Mouse (Mus musculus): Measurements from ENCODE around the gene Vmn1r36. TPM values are rescaled to one million over a fixed set of nuclear protein-coding genes. Genes with fewer than 3 reads are reported as not detected.
"Not testable (repeated sequence)": the region's sequence is repeated elsewhere in the genome, so short reads cannot be mapped to it uniquely, and the experiment has no call there.

Gene Vmn1r36
- polyA plus RNA-seq (2012; fragmentation: generic; extraction: Trizol) = not detected

- not testable (repeated sequence) for H3K36me3 ChIP-seq (ENCODE audit: control insufficient read depth, insufficient read depth); H3K79me2 ChIP-seq (ENCODE audit: control insufficient read depth, insufficient read depth); H3K4me2 ChIP-seq (ENCODE audit: low read depth); H3K27me3 ChIP-seq (ENCODE audit: control insufficient read depth, insufficient read depth, insufficient read length); H3ac ChIP-seq (ENCODE audit: control insufficient read depth, insufficient read length); H3K4me3 ChIP-seq
Observed at GRCm38 (mm10) chr6:66719068-66719467, at the start of gene Vmn1r36. Gene Vmn1r36, minus strand, starts transcription at chr6:66719168.

- H3K79me2 ChIP-seq (ENCODE audit: control insufficient read depth, insufficient read depth); H3K36me3 ChIP-seq (ENCODE audit: control insufficient read depth, insufficient read depth): not testable (repeated sequence)
Observed at GRCm38 (mm10) chr6:66729082-66729481, 10.1 kb upstream of the Vmn1r36 start, which contains the start of gene Vmn1r37. Gene Vmn1r37, plus strand, starts transcription at chr6:66729382.

GRCm38 (mm10) chr6:66713854-66714253 is 5.1 kb downstream of the Vmn1r36 start:
- Histone ChIP-seq H3K36me3 (ENCODE audit: control insufficient read depth, insufficient read depth) (no peaks in the 10 kb centered on the region), H3K4me3 (no peak overlapping the region), H3K79me2 (ENCODE audit: control insufficient read depth, insufficient read depth) (no peaks in the 10 kb centered on the region), H3ac (ENCODE audit: control insufficient read depth, insufficient read length) (no peak overlapping the region), H3K27me3 (ENCODE audit: control insufficient read depth, insufficient read depth, insufficient read length) (no peaks in the 10 kb centered on the region), H3K4me2 (ENCODE audit: low read depth) (no peak overlapping the region)
- no peak for TF ChIP-seq SRF (IDR thresholded peaks at IDR 0.05; ENCODE audit: control insufficient read depth, insufficient read length, low read depth)
- no peak for TF ChIP-seq TCF3 (IDR thresholded peaks at IDR 0.05; ENCODE audit: insufficient read length, low read depth)
- no peak for TF ChIP-seq REST (IDR thresholded peaks at IDR 0.05; ENCODE audit: insufficient read depth, insufficient read length)
- TF ChIP-seq POLR2AphosphoS2 (IDR thresholded peaks at IDR 0.05; ENCODE audit: insufficient read length, low read depth) = no peak
- no peak for TF ChIP-seq CEBPB (IDR thresholded peaks at IDR 0.05; ENCODE audit: insufficient read depth, poor library complexity, severe bottlenecking)

More at GRCm38 (mm10) chr6:66729082-66729481, 10.1 kb upstream of the Vmn1r36 start, which contains the start of gene Vmn1r37:
- not testable (repeated sequence) for H3K4me2 ChIP-seq (ENCODE audit: low read depth); H3K27me3 ChIP-seq (ENCODE audit: control insufficient read depth, insufficient read depth, insufficient read length); H3ac ChIP-seq (ENCODE audit: control insufficient read depth, insufficient read length); H3K4me3 ChIP-seq

- H3K36me3 ChIP-seq (ENCODE audit: control insufficient read depth, insufficient read depth) = no peaks in the 10 kb centered on the region
- H3K4me3 ChIP-seq = no peak overlapping the region
- H3K4me2 ChIP-seq (ENCODE audit: low read depth) = no peak overlapping the region
- H3K27me3 ChIP-seq (ENCODE audit: control insufficient read depth, insufficient read depth, insufficient read length) = no peaks in the 10 kb centered on the region
- H3ac ChIP-seq (ENCODE audit: control insufficient read depth, insufficient read length) = no peak overlapping the region
- no peak for TF ChIP-seq REST (IDR thresholded peaks at IDR 0.05; ENCODE audit: insufficient read depth, insufficient read length)
- no peak for TF ChIP-seq E2F4 (IDR thresholded peaks at IDR 0.05; ENCODE audit: insufficient read depth)
- no peak for TF ChIP-seq SRF (IDR thresholded peaks at IDR 0.05; ENCODE audit: control insufficient read depth, insufficient read length, low read depth)
- TF ChIP-seq TCF12 (IDR thresholded peaks at IDR 0.05; ENCODE audit: insufficient read depth, poor library complexity, severe bottlenecking) = no peak
- TF ChIP-seq MYOD1 (IDR thresholded peaks at IDR 0.05; ENCODE audit: control insufficient read depth in 1 of 3, insufficient read length in 2 of 3, low read depth in 2 of 3) = no peak
- TF ChIP-seq MAX (IDR thresholded peaks at IDR 0.05; ENCODE audit: low read depth) = no peak
- no peak for TF ChIP-seq CEBPB (IDR thresholded peaks at IDR 0.05; ENCODE audit: insufficient read depth, poor library complexity, severe bottlenecking)
- TF ChIP-seq TCF3 (IDR thresholded peaks at IDR 0.05; ENCODE audit: insufficient read length, low read depth) = no peak
- no peak for TF ChIP-seq MYOG (IDR thresholded peaks at IDR 0.05; ENCODE audit: control insufficient read depth in 1 of 3, insufficient read depth in 1 of 3, insufficient read length in 2 of 3, low read depth in 2 of 3)
- TF ChIP-seq POLR2AphosphoS2 (IDR thresholded peaks at IDR 0.05; ENCODE audit: insufficient read length, low read depth) = no peak
- TF ChIP-seq USF1 (IDR thresholded peaks at IDR 0.05; ENCODE audit: low read depth) = no peak
- TF ChIP-seq POLR2A (IDR thresholded peaks at IDR 0.05; ENCODE audit: insufficient read length, low read depth) = no peak
- no peaks in the 10 kb centered on the region for H3K79me2 ChIP-seq (ENCODE audit: control insufficient read depth, insufficient read depth)
Observed at GRCm38 (mm10) chr6:66708901-66709300, 10.1 kb downstream of the Vmn1r36 start.

- Histone ChIP-seq H3K4me2 (ENCODE audit: low read depth) (no peak within 1 kb of the TSS), H3K79me2 (ENCODE audit: control insufficient read depth, insufficient read depth) (no peaks in the 10 kb centered on the region), H3K27me3 (ENCODE audit: control insufficient read depth, insufficient read depth, insufficient read length) (no peaks in the 10 kb centered on the region), H3ac (ENCODE audit: control insufficient read depth, insufficient read length) (no peak within 1 kb of the TSS), H3K36me3 (ENCODE audit: control insufficient read depth, insufficient read depth) (no peaks in the 10 kb centered on the region), H3K4me3 (no peak within 1 kb of the TSS)
- no peak for TF ChIP-seq MYOG (IDR thresholded peaks at IDR 0.05; ENCODE audit: control insufficient read depth in 1 of 3, insufficient read depth in 1 of 3, insufficient read length in 2 of 3, low read depth in 2 of 3)
- no peak for TF ChIP-seq USF1 (IDR thresholded peaks at IDR 0.05; ENCODE audit: low read depth)
- no peak for TF ChIP-seq POLR2AphosphoS2 (IDR thresholded peaks at IDR 0.05; ENCODE audit: insufficient read length, low read depth)
- no peak for TF ChIP-seq MAX (IDR thresholded peaks at IDR 0.05; ENCODE audit: low read depth)
- TF ChIP-seq E2F4 (IDR thresholded peaks at IDR 0.05; ENCODE audit: insufficient read depth) = no peak
- TF ChIP-seq MYOD1 (IDR thresholded peaks at IDR 0.05; ENCODE audit: control insufficient read depth in 1 of 3, insufficient read length in 2 of 3, low read depth in 2 of 3) = no peak
- TF ChIP-seq TCF3 (IDR thresholded peaks at IDR 0.05; ENCODE audit: insufficient read length, low read depth) = no peak
Observed at GRCm38 (mm10) chr6:66685806-66686205, 33.2 kb downstream of the Vmn1r36 start, which contains the start of gene Vmn1r35. Gene Vmn1r35, minus strand, starts transcription at chr6:66685906.

Other genes with a start within 250 kb of the Vmn1r36 start
- gene Mad2l1, start 183.8 kb downstream of the Vmn1r36 start, polyA plus RNA-seq (2012; fragmentation: generic; extraction: Trizol) = 16.0 TPM
- not detected for gene Vmn1r32, start 159.1 kb downstream of the Vmn1r36 start, polyA plus RNA-seq (2012; fragmentation: generic; extraction: Trizol)
- not detected for gene Vmn1r33, start 100.9 kb downstream of the Vmn1r36 start, polyA plus RNA-seq (2012; fragmentation: generic; extraction: Trizol)
- gene Vmn1r34, start 75.3 kb downstream of the Vmn1r36 start, polyA plus RNA-seq (2012; fragmentation: generic; extraction: Trizol) = not detected
- gene Vmn1r35, start 33.3 kb downstream of the Vmn1r36 start, polyA plus RNA-seq (2012; fragmentation: generic; extraction: Trizol) = not detected
- gene Vmn1r37, start 10.2 kb upstream of the Vmn1r36 start, polyA plus RNA-seq (2012; fragmentation: generic; extraction: Trizol) = not detected
- not detected for gene Vmn1r38, start 63.5 kb upstream of the Vmn1r36 start, polyA plus RNA-seq (2012; fragmentation: generic; extraction: Trizol)
- gene Vmn1r39, start 91.4 kb upstream of the Vmn1r36 start, polyA plus RNA-seq (2012; fragmentation: generic; extraction: Trizol) = not detected
- gene Gng12, start 177.2 kb upstream of the Vmn1r36 start, polyA plus RNA-seq (2012; fragmentation: generic; extraction: Trizol) = 37.8 TPM